Comparison of ENCODE assay signal across 1 mouse cellular context in the genomic region with DNA sequence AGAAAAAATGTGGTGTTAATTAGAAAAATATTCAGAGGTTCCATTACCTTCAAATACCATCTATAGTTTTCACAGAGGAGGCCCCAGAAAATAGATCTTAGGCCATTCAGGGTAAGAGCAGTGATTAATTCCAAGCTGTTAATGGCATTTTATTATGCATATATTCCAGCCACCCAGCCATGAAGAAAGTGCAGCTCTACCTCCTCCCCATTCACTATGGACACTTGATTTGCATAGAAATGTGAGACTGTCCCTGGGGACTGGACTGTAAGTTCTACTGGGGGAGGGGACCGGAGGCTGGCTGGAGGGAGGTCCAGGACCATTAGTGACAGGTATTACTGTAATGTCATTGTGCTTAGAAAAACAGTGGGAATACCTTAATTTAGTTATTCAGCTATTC.
A peak's percentile ranks its signal among the peaks of the same experiment; 100 is the strongest.
TF ChIP-seq lines count a peak whose summit lies in the region.

No protein-coding gene starts in this region.

TF ChIP-seq in CH12.LX, 34 proteins besides CTCF, POLR2A, EP300 and RAD21:
- 0 out of 2 replicates have a peak, but pooled peaks have one; percentile 26 for TF ChIP-seq TCF12 (IDR thresholded peaks at IDR 0.05; ENCODE audit: low read depth, low read length)
- no peak for TF ChIP-seq MYC (IDR thresholded peaks at IDR 0.05; ENCODE audit: low read depth, low read length)
- peak; percentile 91 for TF ChIP-seq BHLHE40 (IDR thresholded peaks at IDR 0.05; ENCODE audit: low read depth, low read length)
